Mouse (Mus musculus): ENCODE measurements around the gene Grasp.
A peak's percentile ranks its signal among the peaks of the same experiment; 100 is the strongest.

The Grasp gene

GRCm38 (mm10) chr15:101248029-101248710, 24.2 kb downstream of the Grasp start:
- no peak for DNase-seq (ENCODE audit: low spot score)

GRCm38 (mm10) chr15:101250220-101250800, 26.3 kb downstream of the Grasp start:
- no peak for DNase-seq (ENCODE audit: low spot score)

- DNase-seq (ENCODE audit: low spot score) = no peak
Measured at GRCm38 (mm10) chr15:101251930-101252329, 27.9 kb downstream of the Grasp start.

- no peak for DNase-seq (ENCODE audit: low spot score)
Measured at GRCm38 (mm10) chr15:101252614-101253013, 28.6 kb downstream of the Grasp start.

- DNase-seq (ENCODE audit: low spot score) = no peak
Measured at GRCm38 (mm10) chr15:101253563-101253885, 29.5 kb downstream of the Grasp start.

- peak; percentile 65 for DNase-seq (ENCODE audit: low spot score)
Measured at GRCm38 (mm10) chr15:101253886-101254795, 30.2 kb downstream of the Grasp start, which contains the start of gene Nr4a1. Gene Nr4a1, plus strand, starts transcription at chr15:101254269.

GRCm38 (mm10) chr15:101255842-101256462, 32.0 kb downstream of the Grasp start:
- no peak for DNase-seq (ENCODE audit: low spot score)

- no peak for DNase-seq (ENCODE audit: low spot score)
Measured at GRCm38 (mm10) chr15:101256463-101257206, 32.6 kb downstream of the Grasp start.

GRCm38 (mm10) chr15:101258420-101258819, 34.4 kb downstream of the Grasp start:
- DNase-seq (ENCODE audit: low spot score) = no peak

- no peak for DNase-seq (ENCODE audit: low spot score)
Measured at GRCm38 (mm10) chr15:101259922-101260321, 35.9 kb downstream of the Grasp start.

- no peak for DNase-seq (ENCODE audit: low spot score)
Measured at GRCm38 (mm10) chr15:101260387-101260786, 36.4 kb downstream of the Grasp start.

- no peak for DNase-seq (ENCODE audit: low spot score)
Measured at GRCm38 (mm10) chr15:101260874-101261622, 37.1 kb downstream of the Grasp start.

- no peak for DNase-seq (ENCODE audit: low spot score)
Measured at GRCm38 (mm10) chr15:101262502-101262901, 38.5 kb downstream of the Grasp start.

- peak; percentile 94 for DNase-seq (ENCODE audit: low spot score)
Measured at GRCm38 (mm10) chr15:101266132-101266963, 42.4 kb downstream of the Grasp start.

- peak; percentile 34 for DNase-seq (ENCODE audit: low spot score)
Measured at GRCm38 (mm10) chr15:101267053-101268032, 43.4 kb downstream of the Grasp start.

GRCm38 (mm10) chr15:101270101-101270820, 46.3 kb downstream of the Grasp start:
- no peak for DNase-seq (ENCODE audit: low spot score)

- no peak for DNase-seq (ENCODE audit: low spot score)
Measured at GRCm38 (mm10) chr15:101271107-101271506, 47.1 kb downstream of the Grasp start.

- no peak for DNase-seq (ENCODE audit: low spot score)
Measured at GRCm38 (mm10) chr15:101271513-101271912, 47.5 kb downstream of the Grasp start.
